Mouse (Mus musculus) thymus, postnatal 0 days (tissue): ENCODE measurements at regions not wholly inside any gene's neighbourhood (a gene's known extent, or its start where the extent isn't known, plus 50 kb on each side); places are given as distances from the start of the nearest gene placed in this dataset.
"Not testable (repeated sequence)": the region's sequence is repeated elsewhere in the genome, so short reads cannot be mapped to it uniquely, and the experiment has no call there.

Source experiments
- DNase-seq: peaks from one replicate; pipeline ENCODE4 v3.0.0-alpha.2; 2015; ENCODE audit warnings: low spot score

DNA sequence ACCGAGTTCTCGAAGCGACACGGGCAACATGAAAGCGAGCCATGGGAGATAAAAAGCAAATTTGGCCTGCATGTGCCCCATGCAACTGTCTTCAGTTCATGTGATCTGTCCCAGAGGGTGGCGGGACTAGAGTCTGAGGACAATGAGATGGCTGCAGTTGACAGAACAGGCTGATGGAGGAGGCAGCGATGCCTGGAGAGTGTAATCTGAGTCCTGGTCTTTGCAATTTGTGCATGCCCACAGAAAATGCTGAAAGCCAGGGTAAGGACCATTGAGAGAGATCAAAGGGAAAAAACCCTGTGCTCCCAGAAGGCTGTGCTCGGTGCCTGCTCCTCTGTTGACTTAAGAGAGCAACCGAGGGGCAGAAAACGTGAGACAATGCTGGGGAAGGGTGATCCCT, 624.8 kb upstream of the BB014433 start:
- DNase-seq = no peak

DNA sequence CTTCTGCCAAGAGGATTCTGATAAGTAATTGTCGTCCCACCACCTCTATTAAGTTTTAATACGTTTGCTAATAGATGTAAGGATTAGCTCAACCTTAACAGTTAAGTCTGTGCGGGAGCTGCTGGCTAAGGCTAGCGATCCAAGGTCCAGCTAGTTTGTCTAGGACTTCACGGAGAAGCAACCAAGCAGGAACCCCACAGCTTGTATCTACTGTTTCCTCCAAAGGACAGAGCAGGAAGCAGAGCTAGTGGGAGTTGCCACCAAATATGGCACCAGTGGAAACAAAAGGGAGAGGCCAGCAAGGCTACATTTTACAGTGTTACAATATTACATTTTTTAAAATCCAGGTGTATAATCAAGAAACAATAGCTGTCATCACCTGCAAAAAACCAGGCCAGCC, 624.4 kb upstream of the BB014433 start:
- DNase-seq = no peak

GRCm38 (mm10) chr8:15669515-15669914, 623.6 kb upstream of the BB014433 start:
- no peak for DNase-seq

DNA sequence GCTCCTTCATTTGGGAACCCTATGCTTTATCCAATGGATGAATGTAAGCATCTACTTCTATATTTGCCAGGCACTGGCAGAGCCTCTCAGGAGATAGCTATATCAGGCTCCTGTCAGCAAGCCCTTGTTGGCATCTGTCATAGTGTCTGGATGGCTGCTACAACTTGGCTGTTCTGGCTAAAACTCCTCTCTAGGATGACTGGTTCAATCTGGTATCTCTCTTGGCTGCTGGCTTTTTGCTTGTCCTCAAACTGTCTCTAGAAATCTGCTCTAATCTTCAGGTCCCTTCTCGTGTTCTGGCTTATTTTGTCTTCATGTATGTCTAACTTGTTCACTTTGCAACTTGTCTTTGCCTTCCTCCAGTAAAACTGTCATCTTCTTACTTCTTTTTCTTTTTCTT, 614.7 kb upstream of the BB014433 start:
- DNase-seq = no peak

GRCm38 (mm10) chr8:15634769-15635366, 589.0 kb upstream of the BB014433 start:
- no peak for DNase-seq

DNA sequence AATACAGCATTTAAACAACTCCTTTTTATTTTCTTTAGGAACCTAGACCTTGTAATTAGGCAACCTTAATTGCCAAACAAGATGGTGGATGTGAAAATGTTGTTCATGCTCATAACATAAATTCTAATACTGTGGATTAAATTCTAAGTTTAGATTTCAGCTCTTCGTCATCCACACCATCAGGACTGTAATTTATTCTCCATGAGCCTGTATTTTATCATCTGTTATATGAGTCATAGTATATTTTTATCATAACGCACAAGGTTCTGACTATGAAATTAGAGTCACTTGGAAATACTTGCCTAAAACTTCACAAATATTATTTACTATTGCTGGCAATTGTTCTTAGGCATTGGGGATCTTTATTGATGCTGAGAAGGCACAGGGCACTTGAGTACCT, 582.7 kb upstream of the BB014433 start:
- no peak for DNase-seq

DNA sequence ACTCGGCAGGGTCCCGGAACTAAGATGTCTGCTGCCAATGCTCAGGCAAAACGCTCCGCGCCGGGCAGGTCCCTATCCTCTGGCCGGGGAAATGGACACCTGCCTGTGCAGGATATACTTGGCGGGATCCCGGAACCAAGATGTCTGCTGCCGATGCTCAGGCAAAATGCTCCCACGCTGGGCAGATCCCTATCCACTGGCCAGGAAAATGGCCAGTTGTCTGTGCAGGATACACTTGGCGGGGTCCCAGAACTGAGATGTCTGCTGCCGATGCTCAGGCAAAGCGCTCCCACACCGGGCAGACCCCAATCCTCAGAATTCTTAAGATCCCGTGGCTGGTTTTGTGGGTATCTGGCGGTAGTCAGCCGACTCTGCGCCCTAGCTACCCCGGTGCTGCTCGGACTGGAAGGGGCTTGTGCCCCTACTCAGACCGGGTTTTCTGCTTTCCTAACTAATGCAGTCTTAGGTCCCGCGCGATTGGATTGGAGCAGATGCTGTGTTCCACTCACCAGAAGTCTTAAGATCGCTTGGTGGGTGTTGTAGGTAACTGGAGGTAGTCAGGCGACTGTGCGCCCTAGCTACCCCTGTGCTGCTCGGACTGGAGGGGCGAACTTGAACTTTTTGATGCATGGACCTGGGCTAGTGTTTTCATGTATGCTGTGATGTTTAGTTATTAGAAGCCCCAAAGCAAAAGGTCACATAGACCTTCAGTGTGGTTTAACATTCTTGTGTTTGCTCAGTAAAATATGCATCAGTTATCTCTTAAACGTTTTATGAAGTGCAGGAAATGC, 577.9 kb upstream of the BB014433 start:
- not testable (repeated sequence) for DNase-seq

- no peak for DNase-seq
Measured at GRCm38 (mm10) chr8:15610217-15610616, 564.3 kb upstream of the BB014433 start.

DNA sequence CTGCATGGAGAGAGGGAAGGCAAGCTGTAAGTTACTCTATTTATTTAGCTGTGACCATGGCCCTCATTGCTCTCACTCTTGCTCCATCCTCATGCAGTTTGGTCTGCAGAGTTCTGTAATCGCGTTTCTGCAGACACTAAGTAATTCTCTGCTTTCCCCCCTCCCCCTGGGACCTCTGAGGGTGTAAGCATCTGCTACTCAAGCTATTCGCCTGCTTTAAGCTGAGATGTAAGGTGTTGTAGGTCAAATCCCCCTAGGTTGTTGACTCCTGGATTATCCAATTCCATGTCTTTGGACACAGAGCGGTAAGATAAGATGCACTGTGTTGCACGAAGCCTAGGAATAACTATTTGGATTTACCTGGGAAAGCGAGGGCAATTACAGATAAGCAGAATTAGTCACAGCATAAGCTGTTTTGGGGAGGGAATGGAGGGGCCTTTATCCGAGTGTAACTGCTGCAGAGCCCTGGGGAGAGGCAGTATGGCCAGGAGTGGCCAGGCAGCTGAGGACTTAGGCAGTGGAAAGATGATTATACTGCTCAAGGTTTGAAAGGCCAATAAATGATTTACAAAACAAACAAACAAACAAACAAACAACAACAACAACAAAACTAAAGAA, 561.8 kb upstream of the BB014433 start:
- DNase-seq = no peak

- no peak for DNase-seq
Measured at GRCm38 (mm10) chr8:15601531-15601930, 555.7 kb upstream of the BB014433 start.

- no peak for DNase-seq
Measured at GRCm38 (mm10) chr8:15593106-15593505, 547.2 kb upstream of the BB014433 start.

- no peak for DNase-seq
Measured at GRCm38 (mm10) chr8:15583782-15584181, 537.9 kb upstream of the BB014433 start.

GRCm38 (mm10) chr8:15570091-15570490, 524.2 kb upstream of the BB014433 start:
- no peak for DNase-seq

DNA sequence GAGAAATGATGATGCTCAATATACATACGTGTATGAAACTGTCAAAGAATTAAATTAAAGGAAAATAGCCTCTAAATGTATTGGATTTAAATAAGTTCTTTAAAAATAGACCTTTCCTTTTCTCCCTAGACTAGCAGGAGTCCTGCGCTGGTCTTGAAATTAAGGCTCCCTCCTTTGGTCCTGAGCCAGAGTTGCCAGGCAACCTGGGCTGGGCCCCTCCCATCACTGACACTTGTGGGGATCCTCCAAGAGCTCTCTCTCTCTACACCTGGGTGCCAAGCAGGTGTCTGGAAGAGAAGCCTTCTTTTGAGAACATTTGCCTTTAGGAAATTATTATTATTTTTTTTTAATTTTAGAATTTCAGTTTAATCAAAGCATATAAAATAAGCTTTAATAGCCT, 521.9 kb upstream of the BB014433 start:
- DNase-seq = no peak

DNA sequence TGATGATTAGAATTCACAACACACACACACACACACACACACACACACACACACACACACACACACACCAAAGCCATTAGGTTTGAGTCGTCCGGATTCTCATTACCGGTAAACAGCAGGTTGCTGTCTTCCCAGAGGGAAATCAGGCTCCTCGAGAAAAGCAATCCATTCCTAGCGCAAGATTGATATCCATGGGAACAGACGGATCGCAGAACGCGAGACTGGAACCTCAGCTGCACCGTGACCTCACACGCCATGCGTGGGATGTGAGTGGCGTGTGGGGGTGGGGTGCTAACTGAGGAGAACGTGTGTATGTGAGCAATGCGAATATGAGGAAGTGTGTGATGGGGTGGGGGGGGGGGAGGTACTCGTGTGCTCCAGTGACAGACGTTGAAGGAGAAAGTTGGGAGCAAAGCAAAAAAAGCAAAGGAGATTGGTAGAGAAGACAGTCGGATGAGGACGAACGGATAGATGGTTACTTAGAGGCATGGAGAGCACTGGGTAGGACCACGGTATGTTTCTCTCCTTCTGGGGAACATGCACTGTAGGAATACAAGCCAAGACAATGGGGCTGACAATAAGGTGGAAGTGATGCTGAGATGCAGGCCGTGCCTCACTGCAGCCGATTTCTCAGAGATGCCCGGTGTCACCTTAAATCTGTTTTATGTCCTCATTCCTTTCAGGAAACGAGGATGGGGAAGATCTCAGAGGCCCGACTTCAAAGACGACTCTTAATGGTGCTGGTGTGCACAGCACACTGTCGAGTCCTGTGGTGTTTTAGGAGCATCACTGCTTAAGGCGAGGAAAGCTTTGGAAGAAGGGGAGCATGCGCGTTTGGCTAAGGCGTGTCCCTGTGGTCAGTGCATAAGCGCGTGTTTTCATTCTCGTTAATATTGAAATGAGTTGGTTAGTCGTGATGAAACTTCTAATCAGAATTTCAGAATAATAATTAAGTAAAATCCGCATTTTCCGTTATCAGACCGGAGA, 516.7 kb upstream of the BB014433 start:
- no peak for DNase-seq

DNA sequence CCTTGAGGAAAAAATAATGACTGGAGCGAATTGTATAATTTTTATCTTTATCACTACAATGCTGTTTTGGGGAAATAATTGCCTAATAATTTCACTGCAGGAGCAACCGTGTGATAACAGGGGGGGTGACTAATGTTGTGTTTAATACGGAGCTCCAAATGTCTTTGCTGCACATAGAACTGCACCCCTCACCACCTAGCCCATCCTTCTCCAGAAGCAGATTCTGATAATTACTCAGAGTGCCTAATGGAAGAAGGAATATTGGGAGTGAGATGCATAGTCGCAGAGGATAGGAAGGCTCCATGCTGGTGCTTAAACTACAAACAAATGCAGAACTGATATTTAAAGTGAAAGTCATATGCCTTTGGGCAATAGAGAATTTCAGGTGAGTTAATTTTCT, 486.1 kb upstream of the BB014433 start:
- no peak for DNase-seq

- DNase-seq = no peak
Measured at GRCm38 (mm10) chr8:15525461-15525860, 479.6 kb upstream of the BB014433 start.

DNA sequence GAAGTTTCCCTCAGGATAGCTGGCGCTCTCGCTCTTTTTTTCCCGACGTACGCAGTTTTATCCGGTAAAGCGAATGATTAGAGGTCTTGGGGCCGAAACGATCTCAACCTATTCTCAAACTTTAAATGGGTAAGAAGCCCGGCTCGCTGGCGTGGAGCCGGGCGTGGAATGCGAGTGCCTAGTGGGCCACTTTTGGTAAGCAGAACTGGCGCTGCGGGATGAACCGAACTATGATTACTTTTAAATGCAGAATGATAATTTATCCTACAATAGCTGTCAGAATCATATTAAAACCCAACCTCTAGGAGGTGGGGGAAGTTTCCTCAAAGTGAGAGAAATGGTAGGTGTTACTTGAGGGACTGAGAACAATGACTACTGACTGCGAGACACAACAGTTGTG, 474.0 kb upstream of the BB014433 start:
- not testable (repeated sequence) for DNase-seq

- DNase-seq = no peak
Measured at GRCm38 (mm10) chr8:15500973-15501372, 455.1 kb upstream of the BB014433 start.

DNA sequence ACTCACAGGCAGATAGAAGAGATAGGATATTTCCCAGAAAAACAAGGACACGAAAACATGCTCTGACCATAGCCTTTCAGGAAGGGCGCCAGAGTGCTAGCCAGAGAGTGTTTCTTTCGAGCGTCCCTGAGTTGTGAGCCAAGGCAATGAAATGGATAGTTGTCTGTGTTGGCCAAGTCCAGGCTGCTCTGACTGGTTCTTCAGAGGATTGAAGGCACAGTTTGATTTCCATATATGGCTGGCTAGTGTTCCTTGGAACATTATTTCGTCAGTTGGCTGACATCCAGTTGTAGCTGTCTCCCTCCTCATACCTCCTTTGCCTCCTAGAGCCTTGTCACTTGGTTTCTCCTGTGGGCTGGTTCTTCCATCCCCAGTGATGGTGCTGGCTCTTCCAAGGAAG, 451.7 kb upstream of the BB014433 start:
- no peak for DNase-seq

GRCm38 (mm10) chr8:15496248-15496647, 450.4 kb upstream of the BB014433 start:
- no peak for DNase-seq

DNA sequence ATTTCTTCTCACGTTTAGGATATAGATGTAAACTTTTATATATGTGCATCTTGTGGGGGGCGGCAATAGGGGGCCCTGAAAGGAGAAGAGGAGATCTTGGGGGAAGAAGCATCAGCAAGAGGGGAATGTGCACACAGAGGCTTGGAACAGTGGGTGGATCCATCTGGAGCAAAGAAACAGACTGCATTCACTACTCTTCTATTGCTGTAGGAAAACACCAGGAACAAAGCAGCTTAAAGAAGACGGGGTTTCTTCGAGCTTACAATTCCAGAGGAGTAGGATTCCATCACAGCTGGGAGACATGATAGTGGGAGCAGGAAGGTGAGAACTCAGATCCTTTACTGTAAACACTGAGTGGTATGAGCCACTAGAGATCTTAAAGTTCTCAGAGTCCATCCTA, 444.9 kb upstream of the BB014433 start:
- no peak for DNase-seq
